Mouse (Mus musculus): ENCODE measurements around the gene Map3k9. TPM values are rescaled to one million over a fixed set of nuclear protein-coding genes. Genes with fewer than 3 reads are reported as not detected.

Gene Map3k9
- 0.77 and 1.1 TPM in 2 replicates for polyA plus RNA-seq (2015; fragmentation: Nextera tagmentation; extraction: Ambion mirVana)

GRCm38 (mm10) chr12:81781105-81781909 lies at the start of gene Map3k9:
Map3k9 (minus strand) TSS chr12:81781175.

Other genes starting within 250 kb of the Map3k9 start
- gene Gm20498, start 248.3 kb downstream of the Map3k9 start, polyA plus RNA-seq (2015; fragmentation: Nextera tagmentation; extraction: Ambion mirVana): 10.8 and 12.6 TPM in 2 replicates
- gene Synj2bp, start 248.3 kb downstream of the Map3k9 start, polyA plus RNA-seq (2015; fragmentation: Nextera tagmentation; extraction: Ambion mirVana): 21.0 and 21.7 TPM in 2 replicates
- gene Adam21, start 212.7 kb downstream of the Map3k9 start, polyA plus RNA-seq (2015; fragmentation: Nextera tagmentation; extraction: Ambion mirVana): 0.06 TPM in 1 of 2 replicates, not detected in the other
- 30.2 and 41.2 TPM in 2 replicates for gene Med6, start 186.2 kb downstream of the Map3k9 start, polyA plus RNA-seq (2015; fragmentation: Nextera tagmentation; extraction: Ambion mirVana)
- gene Ttc9, start 149.9 kb downstream of the Map3k9 start, polyA plus RNA-seq (2015; fragmentation: Nextera tagmentation; extraction: Ambion mirVana): 0.17 and 0.42 TPM in 2 replicates
- gene Pcnx, start 78.8 kb upstream of the Map3k9 start, polyA plus RNA-seq (2015; fragmentation: Nextera tagmentation; extraction: Ambion mirVana): 4.6 and 6.8 TPM in 2 replicates